Mouse (Mus musculus) bone marrow, adult 2 months (tissue): ENCODE results near the gene Ap1m1. TPM values are rescaled to one million over a fixed set of nuclear protein-coding genes. Genes with fewer than 3 reads are reported as not detected.
A peak's percentile ranks its signal among the peaks of the same experiment; 100 is the strongest.

Source experiments
- H3K27ac ChIP-seq: fragments of 200-500 bp; 2 replicates; pipeline ENCODE4 v1.5.1; 2012; ENCODE audit warnings: low read depth, mild to moderate bottlenecking, control low read depth, inconsistent platforms, low read length; ENCODE audit not compliant: control insufficient read depth, poor library complexity, insufficient read depth
- H3K4me1 ChIP-seq: fragments of 200-500 bp; 2 replicates; pipeline ENCODE4 v1.6.1; 2011; ENCODE audit warnings: low read length; ENCODE audit not compliant: control insufficient read depth, insufficient read depth
- H3K4me3 ChIP-seq: fragments of 200-500 bp; replicated peaks from 2 replicates; pipeline ENCODE3; 2011; ENCODE audit warnings: mild to moderate bottlenecking, low read depth, low read length, control low read depth; ENCODE audit not compliant: control insufficient read depth
- CTCF ChIP-seq: fragments of 200-500 bp; IDR thresholded peaks from 2 replicates; pipeline ENCODE4 v1.5.1; 2011; ENCODE audit warnings: low read length, control low read depth; ENCODE audit not compliant: control insufficient read depth, insufficient read depth
- POLR2A ChIP-seq: fragments of 200-500 bp; IDR thresholded peaks from 2 replicates; pipeline ENCODE4 v1.6.1; 2011; ENCODE audit warnings: low read depth, mild to moderate bottlenecking, control low read depth, low read length, borderline replicate concordance; ENCODE audit not compliant: control insufficient read depth
- WGBS: fragments of 180-500 bp; shearing (Covaris S2); methylation state at CpG from one replicate; pipeline ENCODE4 v1.1.7; 2018; 5-methylcytosine and 5-hydroxymethylcytosine counted together
- polyA plus RNA-seq: library from polyadenylated mRNA; stranded (reverse); fragments of >200 nt; gene quantifications from 2 replicates; pipeline ENCODE4 v1.2.4, GENCODE M21; 2011; ENCODE audit warnings: low replicate concordance; ENCODE audit not compliant: missing spikeins, insufficient read depth, insufficient read length

Ap1m1 gene
- polyA plus RNA-seq, 1 experiment: 51.8 TPM

DNA sequence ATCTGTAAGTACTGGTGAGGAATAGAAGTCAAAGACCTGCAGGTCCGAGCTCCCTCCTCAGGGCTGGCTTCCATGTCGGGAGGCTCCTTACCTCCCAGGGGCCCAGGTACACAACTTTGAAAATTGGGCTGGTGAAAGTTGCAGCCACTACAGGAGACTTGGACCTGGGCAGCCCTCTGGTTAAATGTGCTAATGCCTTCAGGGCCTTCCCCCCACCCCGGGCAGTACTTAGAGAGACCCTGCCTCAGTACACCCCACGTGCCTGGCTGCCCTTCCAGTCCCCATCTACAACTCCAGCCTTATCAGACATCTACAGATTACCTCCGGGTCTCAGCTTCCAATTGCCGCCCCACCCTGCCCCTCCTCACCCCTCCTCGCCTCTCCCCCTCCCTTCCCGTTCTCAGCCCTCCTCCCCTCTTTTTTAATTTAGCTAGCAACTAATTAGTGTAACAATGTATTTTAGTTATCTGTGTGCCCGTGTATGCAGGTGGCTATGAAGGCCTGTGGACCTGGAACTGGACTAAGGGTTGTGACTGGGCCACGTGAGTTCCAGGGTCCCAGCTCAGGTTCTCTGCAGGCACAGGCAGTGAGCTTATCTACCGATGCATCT is 31.3 kb downstream of the Ap1m1 start:
- TF ChIP-seq CTCF: no peak
- no peak for TF ChIP-seq POLR2A
- Histone ChIP-seq H3K4me3 (no peak overlapping the region), H3K4me1 (peaks cover 11% of the 10 kb centered on the region), H3K27ac (peak overlapping the region; percentile 86)
- WGBS: 64% methylated on average over 11 of the region's 11 CpGs

DNA sequence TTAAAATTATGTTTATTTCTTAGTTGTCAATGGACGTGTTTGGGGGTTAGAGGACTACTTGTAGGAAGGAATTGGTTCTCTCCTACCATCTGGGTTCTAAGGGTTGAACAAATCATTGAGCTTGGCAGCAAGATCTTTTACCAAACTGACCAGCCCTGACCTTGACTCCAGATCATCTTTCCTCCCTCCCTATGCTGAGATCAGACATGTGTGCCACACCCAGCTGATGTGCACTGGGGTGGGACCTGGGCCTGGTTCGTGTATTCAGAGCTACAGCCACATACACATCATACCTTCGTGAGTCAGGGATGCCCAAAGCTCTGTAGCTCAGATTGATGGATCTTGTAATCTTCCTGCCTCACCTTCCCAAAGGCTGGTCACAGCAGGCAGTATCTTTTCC is 31.9 kb downstream of the Ap1m1 start:
- H3K4me3 ChIP-seq: no peak overlapping the region
- H3K4me1 ChIP-seq: peaks cover 11% of the 10 kb centered on the region
- 56% methylated on average over 3 of the region's 3 CpGs for WGBS
- no peak for TF ChIP-seq POLR2A
- no peak for TF ChIP-seq CTCF
- peak overlapping the region; percentile 86; the same call in 1 of the 2 replicates for H3K27ac ChIP-seq

DNA sequence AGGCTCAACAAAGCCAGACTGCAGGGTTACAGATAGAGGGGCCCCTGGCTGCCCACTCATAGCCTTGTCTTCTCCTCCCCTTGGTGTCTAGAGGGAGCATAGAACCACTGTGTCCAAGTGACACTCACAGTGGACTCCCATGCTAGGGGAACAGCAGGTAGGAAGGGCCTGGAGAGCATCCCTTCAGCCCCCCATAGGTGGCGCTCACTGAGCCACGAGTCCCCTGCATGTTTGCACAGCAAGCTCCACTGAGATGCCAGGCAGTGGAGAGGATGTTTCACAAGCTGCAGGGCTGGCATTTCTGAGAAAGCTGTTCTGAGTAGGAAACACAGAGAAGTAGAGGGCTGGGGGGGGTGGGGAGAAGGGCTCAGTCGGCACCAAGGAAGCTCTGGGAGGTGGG is 32.5 kb downstream of the Ap1m1 start:
- H3K4me3 ChIP-seq: no peak overlapping the region
- peak overlapping the region; percentile 86 for H3K27ac ChIP-seq
- TF ChIP-seq CTCF: peak; percentile 91
- no peak for TF ChIP-seq POLR2A
- WGBS: 6% methylated on average over 3 of the region's 3 CpGs
- H3K4me1 ChIP-seq: peaks cover 10% of the 10 kb centered on the region

DNA sequence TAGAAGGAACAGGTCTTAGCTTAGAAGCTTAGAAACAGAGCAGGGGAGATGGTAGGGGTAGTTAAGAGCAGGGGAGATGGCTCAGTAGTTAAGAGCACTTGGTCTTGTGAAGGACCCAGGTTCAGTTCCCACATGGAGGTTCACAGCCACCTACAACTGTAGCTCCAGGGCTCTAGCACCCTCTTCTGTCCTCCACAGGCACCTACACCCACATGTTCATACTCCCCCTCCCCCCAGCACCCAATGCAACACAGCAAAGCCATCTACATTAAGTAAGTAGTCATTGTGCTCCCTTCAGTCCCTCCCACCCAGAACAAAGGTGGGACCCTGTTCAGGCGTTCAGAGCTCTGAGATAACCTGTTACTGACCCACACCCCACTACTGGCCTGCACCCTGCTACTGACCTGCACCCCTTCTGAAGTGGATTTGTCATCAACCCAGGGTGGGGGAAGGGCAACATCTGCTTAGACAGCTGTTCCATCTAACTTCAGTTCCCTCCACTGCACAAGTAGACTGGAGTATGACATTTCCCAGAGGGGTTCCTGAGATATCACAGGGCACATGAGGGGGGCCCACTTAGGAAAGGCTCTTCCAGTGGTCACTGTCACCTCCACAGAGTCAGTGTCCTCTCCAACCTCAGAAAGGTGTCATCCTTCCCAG is 33.4 kb downstream of the Ap1m1 start:
- Histone ChIP-seq H3K4me3 (no peak overlapping the region), H3K27ac (peak overlapping the region; percentile 86), H3K4me1 (peaks cover 10% of the 10 kb centered on the region)
- WGBS: 76% methylated on average over 1 of the region's 1 CpGs
- TF ChIP-seq POLR2A (no peak), CTCF (no peak)

DNA sequence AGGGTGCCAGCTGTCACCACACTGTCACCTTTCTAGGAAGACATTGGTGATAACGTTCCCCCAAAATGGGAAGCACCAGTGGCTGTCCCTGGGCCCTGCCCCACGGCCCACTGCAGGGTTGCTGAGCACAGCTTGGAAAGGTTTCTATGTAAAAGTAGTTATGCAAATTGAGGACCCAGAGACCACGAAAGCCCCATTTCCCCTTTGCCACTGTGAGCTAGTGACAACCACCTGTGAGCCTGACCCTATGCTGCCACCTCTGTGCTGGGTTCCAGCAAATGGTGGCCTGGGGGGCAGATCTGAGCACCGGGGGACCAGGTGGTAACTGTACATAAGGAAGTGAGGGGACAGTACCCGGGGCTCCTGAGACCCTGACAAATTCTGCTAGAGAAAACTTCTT is 34.0 kb downstream of the Ap1m1 start:
- 7% methylated on average over 5 of the region's 5 CpGs for WGBS
- Histone ChIP-seq H3K27ac (peak overlapping the region; percentile 86), H3K4me3 (no peak overlapping the region), H3K4me1 (peaks cover 11% of the 10 kb centered on the region)
- TF ChIP-seq POLR2A (peak; percentile 8; the same call in 1 of the 2 replicates), CTCF (no peak)

DNA sequence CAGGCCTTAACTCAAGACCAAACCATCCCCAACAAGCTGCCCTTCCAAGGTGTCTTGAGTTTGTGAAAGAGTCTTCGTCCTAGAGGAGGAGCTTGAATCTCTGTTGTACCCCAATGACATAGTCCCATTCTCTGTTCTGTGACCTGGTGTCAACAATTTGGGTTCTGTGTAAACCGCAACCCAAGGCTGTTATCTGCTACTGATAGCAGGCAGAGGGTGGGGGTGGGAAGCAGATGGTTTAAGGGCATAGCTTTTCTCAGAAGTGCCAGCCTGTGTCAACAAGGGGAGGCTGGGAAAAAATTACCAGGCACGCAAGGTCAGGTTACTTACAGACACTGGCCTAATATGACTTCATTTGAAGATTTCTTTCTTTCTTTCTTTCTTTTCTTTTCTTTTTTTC is 37.4 kb downstream of the Ap1m1 start:
- peaks cover 8% of the 10 kb centered on the region for H3K4me1 ChIP-seq
- 50% methylated on average over 3 of the region's 3 CpGs for WGBS
- H3K4me3 ChIP-seq: no peak overlapping the region
- H3K27ac ChIP-seq: no peak overlapping the region
- TF ChIP-seq POLR2A: no peak
- TF ChIP-seq CTCF: no peak

DNA sequence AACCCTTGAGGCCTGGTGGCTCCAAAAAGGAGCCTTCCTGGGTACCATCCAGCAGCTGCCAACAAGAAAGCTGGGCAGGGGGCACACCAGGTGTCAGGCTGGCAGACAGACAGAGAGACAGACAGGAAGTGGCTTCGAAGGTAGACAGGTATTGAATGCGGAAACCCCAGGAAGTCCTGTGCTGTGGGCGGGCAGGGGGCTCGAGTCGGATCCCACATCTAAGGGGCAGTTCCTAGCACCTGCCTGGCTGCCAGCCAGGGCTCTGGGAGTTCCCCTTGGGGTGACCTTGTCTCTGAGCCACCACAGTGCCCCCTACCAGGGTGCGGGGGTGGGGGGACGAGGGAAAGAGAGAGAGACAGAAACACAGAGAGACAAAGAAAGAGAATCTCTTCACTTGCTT is 39.3 kb downstream of the Ap1m1 start:
- TF ChIP-seq POLR2A (no peak), CTCF (no peak)
- Histone ChIP-seq H3K27ac (no peak overlapping the region), H3K4me3 (no peak overlapping the region), H3K4me1 (peaks cover 3% of the 10 kb centered on the region)
- 50% methylated on average over 7 of the region's 7 CpGs for WGBS

DNA sequence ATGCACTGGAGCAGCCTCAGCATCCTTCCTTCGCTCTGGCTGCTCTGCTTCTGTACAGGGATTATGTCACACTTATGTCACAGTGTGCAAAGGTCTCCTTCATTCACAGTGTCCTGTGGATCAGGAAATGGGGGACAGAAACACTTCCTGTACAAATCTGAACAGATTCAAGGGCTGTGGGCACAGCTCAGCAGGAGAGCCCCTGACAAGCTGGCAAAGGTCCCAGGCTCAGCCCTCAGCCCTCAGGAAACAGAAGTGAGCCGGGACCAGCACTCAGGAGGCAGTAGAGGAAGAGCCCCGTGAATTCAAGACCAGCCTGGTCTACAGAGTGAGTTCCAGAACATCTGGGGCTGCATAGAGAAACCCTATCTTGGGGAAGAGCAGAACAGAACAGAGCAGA is 41.8 kb downstream of the Ap1m1 start:
- WGBS: 5% methylated on average over 3 of the region's 3 CpGs
- TF ChIP-seq POLR2A: no peak
- Histone ChIP-seq H3K27ac (no peak overlapping the region), H3K4me3 (no peak overlapping the region), H3K4me1 (peaks cover 8% of the 10 kb centered on the region)

DNA sequence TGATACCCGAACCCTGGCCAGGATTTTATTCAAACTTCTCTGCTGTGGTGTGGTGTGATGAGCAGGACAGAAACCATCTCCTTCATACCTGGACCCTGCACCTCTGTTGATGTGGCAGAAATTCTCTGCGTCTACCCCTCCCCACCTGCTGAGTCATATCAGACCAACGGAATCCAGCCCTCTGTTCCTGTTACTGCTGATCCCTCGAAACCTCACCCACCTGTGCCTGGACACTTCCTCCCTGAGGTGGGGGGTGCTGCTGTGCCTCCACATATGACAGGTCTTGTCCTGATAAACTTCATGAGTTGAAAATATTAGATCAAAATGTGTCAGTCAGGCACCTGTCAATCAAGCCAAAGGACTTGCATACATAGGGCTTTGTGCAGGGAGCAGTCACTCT is 45.5 kb downstream of the Ap1m1 start:
- H3K4me3 ChIP-seq: no peak overlapping the region
- WGBS: 10% methylated on average over 4 of the region's 4 CpGs
- H3K4me1 ChIP-seq: peaks cover 6% of the 10 kb centered on the region
- TF ChIP-seq CTCF (no peak), POLR2A (no peak)
- no peak overlapping the region for H3K27ac ChIP-seq

DNA sequence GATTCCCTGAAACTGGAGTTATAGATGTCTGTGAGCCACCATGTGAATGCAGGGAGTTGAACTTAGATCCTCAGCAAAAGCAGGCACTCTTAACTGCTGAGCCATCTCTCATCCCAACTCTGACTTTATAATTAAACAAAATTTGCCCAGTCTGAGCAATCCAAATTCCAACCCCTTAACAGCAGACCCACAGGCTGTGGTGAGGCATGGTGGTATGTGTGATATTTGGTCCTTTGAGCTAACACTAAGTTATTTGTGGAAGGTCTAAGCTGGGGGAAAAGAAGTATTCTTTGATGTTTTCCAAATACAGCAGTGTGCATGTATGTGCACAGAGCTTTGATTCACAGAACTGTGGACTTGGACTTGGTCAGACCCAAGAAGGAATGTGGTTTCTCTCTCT is 49.2 kb downstream of the Ap1m1 start:
- Histone ChIP-seq H3K4me3 (no peak overlapping the region), H3K27ac (no peak overlapping the region), H3K4me1 (peaks cover 5% of the 10 kb centered on the region)
- TF ChIP-seq POLR2A (no peak), CTCF (no peak)
